Mouse (Mus musculus) left cerebral cortex, postnatal 25 days (tissue): ENCODE measurements at regions not wholly inside any gene's neighbourhood (a gene's known extent, or its start where the extent isn't known, plus 50 kb on each side); places are given as distances from the start of the nearest gene placed in this dataset.
A peak's percentile ranks its signal among the peaks of the same experiment; 100 is the strongest.

ENCODE experiments used
- DNase-seq, 2 experiments: peaks; one replicate each; pipeline ENCODE4 v3.0.0; 2022; ENCODE audit warnings: low spot score in 2 of 2, mixed read lengths in 1 of 2
- intact Hi-C: fragments of 180-260 bp; cut with DNase I; formaldehyde crosslinking; loops from one replicate; pipeline ENCODE4 v1.15.1; 2025

- DNase-seq, result peak; percentile 28 to 31
- intact Hi-C loops, result no loop called here
Measured at GRCm38 (mm10) chr10:45009676-45010075, 57.3 kb upstream of the Prep start.

GRCm38 (mm10) chr10:45009235-45009634 is 57.8 kb upstream of the Prep start:
- no peak for DNase-seq
- intact Hi-C loops, result no loop called here

GRCm38 (mm10) chr10:45004037-45004653 is 62.9 kb upstream of the Prep start:
- DNase-seq, result no peak
- intact Hi-C loops, result no loop called here

GRCm38 (mm10) chr10:45003344-45003681 is 63.7 kb upstream of the Prep start:
- intact Hi-C loops, result no loop called here
- no peak for DNase-seq

GRCm38 (mm10) chr10:45002637-45003343 is 64.2 kb upstream of the Prep start:
- intact Hi-C loops, result no loop called here
- DNase-seq, result no peak

GRCm38 (mm10) chr10:45000873-45001859 is 65.8 kb upstream of the Prep start:
- DNase-seq, result peak; percentile 59 to 60

GRCm38 (mm10) chr10:45000027-45000840 is 66.8 kb upstream of the Prep start:
- intact Hi-C loops, result loop anchor here (2.0 kb wide), 3 partner anchors 541 to 707 kb away; no protein-coding TSS in a partner anchor

More at GRCm38 (mm10) chr10:45000873-45001859, 65.8 kb upstream of the Prep start:
- intact Hi-C loops, result loop anchor here (2.0 kb wide), 3 partner anchors 542 to 708 kb away; no protein-coding TSS in a partner anchor

GRCm38 (mm10) chr10:44997906-44998289 is 69.1 kb upstream of the Prep start:
- intact Hi-C loops, result loop anchor here (5.0 to 10.0 kb wide), 2 partner anchors 123 to 471 kb away; partner anchors contain the start of gene Prdm1

More at GRCm38 (mm10) chr10:45000027-45000840, 66.8 kb upstream of the Prep start:
- DNase-seq, result no peak

GRCm38 (mm10) chr10:44997184-44997905 is 69.7 kb upstream of the Prep start:
- intact Hi-C loops, result loop anchor here (5.0 to 10.0 kb wide), 2 partner anchors 123 to 470 kb away; partner anchors contain the start of gene Prdm1
- DNase-seq, result no peak

More at GRCm38 (mm10) chr10:44997906-44998289, 69.1 kb upstream of the Prep start:
- no peak for DNase-seq

GRCm38 (mm10) chr10:44995756-44996155 is 71.2 kb upstream of the Prep start:
- intact Hi-C loops, result loop anchor here (5.0 to 10.0 kb wide), 2 partner anchors 121 to 468 kb away; partner anchors contain the start of gene Prdm1

GRCm38 (mm10) chr10:44994385-44995281 is 72.4 kb upstream of the Prep start:
- intact Hi-C loops, result loop anchor here (5.0 to 10.0 kb wide), 2 partner anchors 120 to 467 kb away; partner anchors contain the start of gene Prdm1

More at GRCm38 (mm10) chr10:44995756-44996155, 71.2 kb upstream of the Prep start:
- DNase-seq, result no peak

GRCm38 (mm10) chr10:44993470-44994260 is 73.3 kb upstream of the Prep start:
- intact Hi-C loops, result loop anchor here (10.0 kb wide), 1 partner anchor 119 kb away; no protein-coding TSS in a partner anchor
- DNase-seq, result no peak

More at GRCm38 (mm10) chr10:44994385-44995281, 72.4 kb upstream of the Prep start:
- DNase-seq, result no peak

GRCm38 (mm10) chr10:44989539-44989938 is 77.5 kb upstream of the Prep start:
- intact Hi-C loops, result no loop called here
- no peak for DNase-seq

- no peak for DNase-seq
- intact Hi-C loops, result no loop called here
Measured at GRCm38 (mm10) chr10:44988756-44989155, 78.2 kb upstream of the Prep start.

- intact Hi-C loops, result no loop called here
- no peak for DNase-seq
Measured at GRCm38 (mm10) chr10:44987615-44988014, 79.4 kb upstream of the Prep start.

GRCm38 (mm10) chr10:44981913-44982312 is 85.1 kb upstream of the Prep start:
- intact Hi-C loops, result no loop called here

More at GRCm38 (mm10) chr10:44981913-44982312, 85.1 kb upstream of the Prep start:
- DNase-seq, result no peak
